Mouse (Mus musculus): ENCODE results near the gene Abcc5.

DNA sequence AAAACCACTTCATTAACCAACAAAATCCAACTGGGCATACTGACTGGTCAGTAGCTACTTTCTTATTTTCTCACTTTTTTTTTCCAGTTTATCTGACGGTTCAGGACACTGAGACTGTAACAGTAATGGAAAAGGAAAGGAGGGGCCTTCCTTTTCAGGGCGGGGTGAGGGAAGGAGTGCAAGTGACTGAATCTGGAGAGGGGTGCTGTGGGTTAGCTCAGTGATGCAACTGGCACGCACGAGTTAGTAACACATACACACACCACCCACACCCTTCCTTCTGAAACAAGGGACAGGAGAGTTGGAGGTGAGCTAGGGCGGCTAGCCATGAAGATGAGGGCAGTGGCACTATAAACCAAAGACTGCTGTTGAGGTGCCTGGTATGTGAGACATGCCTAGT, 102.3 kb downstream of the Abcc5 start:
- TF ChIP-seq CTCF (IDR thresholded peaks at IDR 0.05; ENCODE audit: extremely low read depth, insufficient read length, insufficient replicate concordance, low read depth, low read length) (no peak), POLR2A (IDR thresholded peaks at IDR 0.05; ENCODE audit: low read depth, low read length) (no peak)
